Mouse (Mus musculus): ENCODE data around the gene Hspa8. TPM values are rescaled to one million over a fixed set of nuclear protein-coding genes. Genes with fewer than 3 reads are reported as not detected.

The Hspa8 gene
- total and polyA plus RNA-seq, 3 experiments, result 418 to 5,439 (median 3,011) TPM

DNA sequence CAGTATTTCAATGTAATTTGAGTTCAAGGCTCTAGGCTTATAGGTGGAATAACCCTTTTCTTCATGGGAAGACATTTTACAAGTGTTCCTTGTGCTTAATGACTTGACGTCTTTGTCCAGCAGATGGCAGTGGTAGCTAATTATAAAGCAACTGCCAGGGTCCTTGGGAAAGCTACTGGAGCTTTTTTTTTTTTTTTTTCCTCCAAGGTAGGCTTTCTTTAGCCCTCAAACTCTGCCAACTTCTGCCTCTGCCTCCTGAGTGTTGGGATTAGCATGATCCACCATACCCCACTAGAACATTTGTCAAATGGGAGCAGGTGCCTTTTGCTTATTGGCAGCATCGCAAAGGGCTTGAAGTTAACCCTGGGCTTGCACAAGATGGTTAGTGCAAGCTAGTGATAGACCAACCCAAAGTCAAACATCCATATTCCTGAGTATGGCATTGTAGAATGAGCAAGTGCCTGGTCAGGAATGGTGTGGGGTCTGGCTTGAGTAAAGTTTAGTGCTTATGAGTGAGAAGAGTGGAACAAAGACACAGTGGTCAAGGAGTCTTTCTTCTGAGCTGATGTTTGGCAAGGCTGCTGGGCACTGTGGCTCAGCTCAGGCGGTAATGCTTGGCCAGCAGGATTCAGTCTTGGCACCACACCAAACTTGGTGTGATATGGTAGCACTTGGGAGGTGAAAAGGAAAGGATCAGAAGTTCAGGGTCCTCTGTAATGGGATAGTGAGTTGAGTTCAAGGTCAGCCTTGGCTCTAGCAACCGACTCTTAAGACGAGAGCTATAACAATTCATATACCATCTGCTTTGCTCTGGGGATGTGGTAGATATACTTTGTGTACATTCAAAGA is 5.9 kb downstream of the Hspa8 start (continued):
- TF ChIP-seq SMC3 (IDR thresholded peaks at IDR 0.05; ENCODE audit: low read depth, low read length), result peak; percentile 23
- peak; percentile 31; the same call in 1 of the 2 replicates for TF ChIP-seq BHLHE40 (IDR thresholded peaks at IDR 0.05; ENCODE audit: borderline replicate concordance, low read depth, low read length)
- TF ChIP-seq E2F4 (IDR thresholded peaks at IDR 0.05; ENCODE audit: borderline replicate concordance, low read depth, low read length), result no peak
- no peak for TF ChIP-seq ETS1 (IDR thresholded peaks at IDR 0.05; ENCODE audit: low read depth, low read length)
- no peak for TF ChIP-seq CHD1 (IDR thresholded peaks at IDR 0.05; ENCODE audit: low read depth, low read length)

DNA sequence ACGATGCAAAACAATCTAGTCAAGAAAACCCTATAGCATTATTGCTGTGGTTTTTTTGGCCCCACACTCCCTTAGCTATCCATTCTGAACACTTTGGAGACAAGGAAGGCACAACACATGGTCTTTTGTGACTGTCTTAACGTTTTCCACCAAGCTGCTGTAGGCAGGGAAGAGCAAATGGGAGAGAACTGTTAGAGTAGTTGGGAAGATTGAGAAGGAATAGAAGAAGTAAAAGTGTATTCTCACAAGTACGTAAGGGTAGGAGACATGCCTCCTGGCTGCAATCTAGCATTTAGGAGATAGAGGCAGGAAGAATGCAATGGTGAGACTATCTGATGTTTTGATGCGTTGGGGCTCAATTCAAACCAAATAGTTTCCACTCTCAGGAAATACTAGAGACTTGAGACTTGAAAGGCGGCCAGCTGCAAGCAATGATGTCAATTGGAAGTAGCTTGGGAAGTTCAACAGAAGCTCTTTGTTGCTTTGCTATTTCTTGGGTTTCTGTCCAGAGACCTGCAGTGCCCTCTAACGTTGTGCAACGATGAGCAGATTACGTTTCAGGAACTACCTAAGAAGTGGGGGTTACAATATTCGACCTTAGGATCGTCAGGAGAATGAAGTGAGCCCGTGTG is 6.6 kb downstream of the Hspa8 start:
- H3K9me3 ChIP-seq (replicated peaks; ENCODE audit: insufficient read depth, low read length), result no peaks in the 10 kb centered on the region
- no peaks in the 10 kb centered on the region for H3K27me3 ChIP-seq (ENCODE audit: control insufficient read depth in 1 of 2, insufficient read depth in 2 of 2, low read length in 2 of 2)
- peaks cover 2 to 3% of the 10 kb centered on the region in 2 experiments; a peak in 2 of 4 replicates for H3K36me3 ChIP-seq (ENCODE audit: control insufficient read depth in 1 of 2, insufficient read depth in 2 of 2, low read length in 2 of 2)
- peak; percentile 78 for DNase-seq (ENCODE audit: low read depth, low spot score)
- H3K9ac ChIP-seq (ENCODE audit: control insufficient read depth, low read depth, low read length, poor library complexity, severe bottlenecking), result no peak overlapping the region
- peak overlapping the region; percentile 24 for H3K27ac ChIP-seq (ENCODE audit: control insufficient read depth, low read depth, low read length)
- peaks cover 13% of the 10 kb centered on the region for H3K79me2 ChIP-seq (ENCODE audit: control insufficient read depth, insufficient read depth, low read length, poor library complexity)
- H3K4me1 ChIP-seq (ENCODE audit: control insufficient read depth in 1 of 2, insufficient read depth in 2 of 2, low read length in 2 of 2), result no peaks in the 10 kb centered on the region
- H3K4me3 ChIP-seq (ENCODE audit: control insufficient read depth in 1 of 2, insufficient read depth in 1 of 2, low read depth in 2 of 2, low read length in 2 of 2), result no peak overlapping the region
- TF ChIP-seq KAT2A (conservative IDR thresholded peaks at IDR 0.05; ENCODE audit: low read depth, low read length) (no peak), POLR2AphosphoS2 (IDR thresholded peaks at IDR 0.05; ENCODE audit: low read length) (no peak; the same call in 1 of the 2 replicates), JUND (IDR thresholded peaks at IDR 0.05; ENCODE audit: low read depth, low read length) (no peak), CHD2 (IDR thresholded peaks at IDR 0.05; ENCODE audit: low read length) (peak; percentile 18; the same call in 1 of the 2 replicates), SIN3A (IDR thresholded peaks at IDR 0.05; ENCODE audit: low read length) (peak; percentile 23; the same call in 1 of the 2 replicates), USF1 (IDR thresholded peaks at IDR 0.05; ENCODE audit: low read depth, low read length) (no peak), MEF2A (IDR thresholded peaks at IDR 0.05; ENCODE audit: extremely low read depth, insufficient replicate concordance, low read depth, low read length, poor library complexity, severe bottlenecking) (no peak), TBP (IDR thresholded peaks at IDR 0.05; ENCODE audit: low read depth, low read length) (no peak; the same call in 1 of the 2 replicates), MAX (IDR thresholded peaks at IDR 0.05; ENCODE audit: low read length) (no peak), NRF1 (IDR thresholded peaks at IDR 0.05; ENCODE audit: insufficient read depth, low read depth, low read length, poor library complexity, severe bottlenecking) (no peak), ZKSCAN1 (IDR thresholded peaks at IDR 0.05; ENCODE audit: low read depth, low read length) (no peak), RCOR1 (IDR thresholded peaks at IDR 0.05; ENCODE audit: low read depth, low read length) (no peak), CTCF (IDR thresholded peaks at IDR 0.05 in 2 of 3, conservative IDR thresholded peaks at IDR 0.05 in 1 of 3; ENCODE audit: control insufficient read depth in 1 of 3, insufficient read depth in 1 of 3, low read depth in 2 of 3, low read length in 3 of 3, poor library complexity in 1 of 3, severe bottlenecking in 1 of 3) (peak in 2 of 3 experiments; percentile 15 to 23; a peak in 1 of 6 replicates), NELFE (IDR thresholded peaks at IDR 0.05; ENCODE audit: low read depth, low read length) (no peak; the same call in 1 of the 2 replicates), USF2 (IDR thresholded peaks at IDR 0.05; ENCODE audit: borderline replicate concordance in 1 of 2, insufficient read depth in 1 of 2, low read depth in 1 of 2, low read length in 2 of 2) (no peak), SMC3 (IDR thresholded peaks at IDR 0.05; ENCODE audit: low read depth, low read length) (no peak), MAZ (IDR thresholded peaks at IDR 0.05; ENCODE audit: low read depth, low read length) (no peak), ZC3H11A (IDR thresholded peaks at IDR 0.05; ENCODE audit: low read depth, low read length) (no peak), HCFC1 (IDR thresholded peaks at IDR 0.05; ENCODE audit: low read depth, low read length) (no peak), GABPA (IDR thresholded peaks at IDR 0.05; ENCODE audit: low read depth, low read length) (no peak)
